Mouse (Mus musculus) cerebellum, postnatal 4 days (tissue): ENCODE data around the gene Tpra1.
A peak's percentile ranks its signal among the peaks of the same experiment; 100 is the strongest.

Experiments used
- DNase-seq, 2 experiments: peaks; one replicate each; pipeline ENCODE4 v3.0.0; 2022; ENCODE audit warnings: low spot score in 2 of 2, mixed read lengths in 1 of 2

The Tpra1 gene

GRCm38 (mm10) chr6:88889410-88890042, 12.5 kb upstream of the Tpra1 start:
- no peak for DNase-seq

- DNase-seq: no peak
Measured at GRCm38 (mm10) chr6:88890832-88891231, 11.2 kb upstream of the Tpra1 start.

- peak; percentile 47 to 72 for DNase-seq
Measured at GRCm38 (mm10) chr6:88893559-88893958, 8.5 kb upstream of the Tpra1 start.

- no peak for DNase-seq
Measured at GRCm38 (mm10) chr6:88895943-88896342, 6.1 kb upstream of the Tpra1 start.

GRCm38 (mm10) chr6:88897246-88897645, 4.8 kb upstream of the Tpra1 start:
- DNase-seq: no peak

GRCm38 (mm10) chr6:88898534-88899048, 3.5 kb upstream of the Tpra1 start, which contains the start of gene Mcm2:
Gene Mcm2 (minus strand): TSS chr6:88898780.
- peak; percentile 79 to 93 for DNase-seq

GRCm38 (mm10) chr6:88899086-88899485, 3.0 kb upstream of the Tpra1 start:
- no peak for DNase-seq

- no peak for DNase-seq
Measured at GRCm38 (mm10) chr6:88899628-88900027, 2.4 kb upstream of the Tpra1 start.

- no peak for DNase-seq
Measured at GRCm38 (mm10) chr6:88901471-88901870, 580 bp upstream of the Tpra1 start.

GRCm38 (mm10) chr6:88903708-88904107, 1.7 kb downstream of the Tpra1 start:
- DNase-seq: no peak

- no peak for DNase-seq
Measured at GRCm38 (mm10) chr6:88904456-88904974, 2.5 kb downstream of the Tpra1 start.

- no peak for DNase-seq
Measured at GRCm38 (mm10) chr6:88905042-88905441, 3.0 kb downstream of the Tpra1 start.

- peak in 1 of 2 experiments; percentile 54 for DNase-seq
Measured at GRCm38 (mm10) chr6:88906369-88907108, 4.5 kb downstream of the Tpra1 start.

GRCm38 (mm10) chr6:88909151-88909550, 7.1 kb downstream of the Tpra1 start:
- DNase-seq: no peak

- DNase-seq: no peak
Measured at GRCm38 (mm10) chr6:88913022-88913421, 11.0 kb downstream of the Tpra1 start.

- DNase-seq: no peak
Measured at GRCm38 (mm10) chr6:88913440-88913839, 11.4 kb downstream of the Tpra1 start.

- DNase-seq: no peak
Measured at GRCm38 (mm10) chr6:88914799-88915198, 12.7 kb downstream of the Tpra1 start.

- peak in 1 of 2 experiments; percentile 50 for DNase-seq
Measured at GRCm38 (mm10) chr6:88915510-88915909, 13.5 kb downstream of the Tpra1 start.

GRCm38 (mm10) chr6:88916153-88916552, 14.1 kb downstream of the Tpra1 start:
- peak in 1 of 2 experiments; percentile 52 for DNase-seq

- no peak for DNase-seq
Measured at GRCm38 (mm10) chr6:88918802-88919201, 16.8 kb downstream of the Tpra1 start.

GRCm38 (mm10) chr6:88924502-88925275, 22.6 kb downstream of the Tpra1 start:
- DNase-seq: no peak

GRCm38 (mm10) chr6:88925640-88926205, 23.7 kb downstream of the Tpra1 start:
- DNase-seq: no peak
